Mouse (Mus musculus): ENCODE results near the gene Alpk1. TPM values are rescaled to one million over a fixed set of nuclear protein-coding genes. Genes with fewer than 3 reads are reported as not detected.
A peak's percentile ranks its signal among the peaks of the same experiment; 100 is the strongest.

Alpk1 gene
- polyA plus RNA-seq, 1 experiment from 2014 or later = 1.2 TPM

DNA sequence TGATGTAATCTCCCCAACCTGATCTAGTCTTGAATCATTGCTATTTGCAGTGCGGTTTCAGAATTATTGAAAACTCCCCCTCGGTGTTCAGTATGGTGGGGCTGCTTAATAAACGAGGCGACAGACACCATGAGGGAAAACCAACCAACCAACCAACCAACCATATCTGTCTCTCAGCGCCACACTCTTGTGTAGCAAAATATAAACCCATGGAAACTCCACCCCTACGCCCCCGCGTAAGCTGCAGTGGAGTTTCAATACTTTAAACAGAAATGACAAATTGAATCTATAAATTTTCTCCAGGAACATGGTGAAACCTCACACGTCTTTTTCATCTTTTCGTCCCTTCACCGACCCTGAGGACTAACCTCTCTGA, 75.2 kb downstream of the Alpk1 start:
- Histone ChIP-seq H3K4me1 (replicated peaks; ENCODE audit: control insufficient read depth, insufficient read depth, low read length) (peaks cover 6% of the 10 kb centered on the region; the same call in 1 of the 2 replicates), H3K4me3 (ENCODE audit: low read depth, low read length) (no peak overlapping the region), H3K4me2 (replicated peaks; ENCODE audit: low read depth, low read length) (peak overlapping the region; percentile 44), H3K9me3 (ENCODE audit: control insufficient read depth, low read length) (no peaks in the 10 kb centered on the region), H3K27me3 (ENCODE audit: control insufficient read depth, insufficient read depth, low read length) (0 out of 2 replicates have a peak, but pooled peaks cover 2% of the 10 kb centered on the region), H3K9ac (ENCODE audit: low read depth, low read length) (no peak overlapping the region), H3K36me3 (ENCODE audit: control insufficient read depth, insufficient read depth, low read length) (no peaks in the 10 kb centered on the region), H3K27ac (ENCODE audit: low read depth, low read length) (no peak overlapping the region)
- WGBS = 66% methylated on average over 11 of the region's 11 CpGs
- ATAC-seq (ENCODE audit: low FRiP score) (no peak; the same call in 1 of the 2 replicates), DNase-seq (ENCODE audit: low spot score) (no peak)

DNA sequence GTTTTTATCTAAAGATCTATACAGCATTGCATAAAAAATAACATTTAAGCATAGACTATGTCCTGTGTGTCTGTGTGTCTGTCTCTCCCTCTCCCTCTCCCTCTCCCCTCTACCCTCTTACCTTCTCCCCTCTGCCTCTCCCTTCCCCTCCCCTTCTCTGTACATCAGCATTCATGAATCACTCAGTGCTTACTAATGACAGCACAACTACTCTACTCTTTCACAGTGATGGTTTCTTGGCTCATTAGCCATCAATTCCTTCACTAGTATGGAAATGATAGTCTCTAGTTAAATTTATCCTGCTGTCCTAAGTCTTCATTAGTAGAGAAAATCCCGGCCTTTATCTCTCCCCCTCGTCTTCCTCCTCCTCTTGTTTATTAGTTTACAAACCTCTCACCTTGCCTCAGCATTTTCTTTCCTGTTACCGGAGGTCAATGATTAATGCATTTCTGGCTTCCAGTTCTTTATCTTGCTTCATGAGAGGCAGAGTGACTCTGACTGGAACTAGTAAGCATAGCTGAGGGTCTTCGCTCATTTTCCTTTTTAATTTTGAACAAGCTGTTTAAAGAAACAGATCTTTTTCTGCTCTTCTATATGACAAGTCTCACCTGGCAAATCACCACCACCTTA, 79.0 kb downstream of the Alpk1 start:
- H3K9me3 ChIP-seq (ENCODE audit: control insufficient read depth, low read length) = no peaks in the 10 kb centered on the region
- 0 out of 2 replicates have a peak, but pooled peaks cover 3% of the 10 kb centered on the region for H3K4me1 ChIP-seq (replicated peaks; ENCODE audit: control insufficient read depth, insufficient read depth, low read length)
- peaks cover 9% of the 10 kb centered on the region; the same call in 1 of the 2 replicates for H3K27me3 ChIP-seq (ENCODE audit: control insufficient read depth, insufficient read depth, low read length)
- H3K4me3 ChIP-seq (ENCODE audit: low read depth, low read length) = no peak overlapping the region
- ATAC-seq (ENCODE audit: low FRiP score) (no peak), DNase-seq (ENCODE audit: low spot score) (no peak)
- 70% methylated on average over 4 of the region's 4 CpGs for whole genome bisulfite sequencing
- H3K4me2 ChIP-seq (replicated peaks; ENCODE audit: low read depth, low read length) = no peak overlapping the region
- no peak overlapping the region for H3K27ac ChIP-seq (ENCODE audit: low read depth, low read length)
- H3K36me3 ChIP-seq (ENCODE audit: control insufficient read depth, insufficient read depth, low read length) = no peaks in the 10 kb centered on the region
- H3K9ac ChIP-seq (ENCODE audit: low read depth, low read length) = no peak overlapping the region

DNA sequence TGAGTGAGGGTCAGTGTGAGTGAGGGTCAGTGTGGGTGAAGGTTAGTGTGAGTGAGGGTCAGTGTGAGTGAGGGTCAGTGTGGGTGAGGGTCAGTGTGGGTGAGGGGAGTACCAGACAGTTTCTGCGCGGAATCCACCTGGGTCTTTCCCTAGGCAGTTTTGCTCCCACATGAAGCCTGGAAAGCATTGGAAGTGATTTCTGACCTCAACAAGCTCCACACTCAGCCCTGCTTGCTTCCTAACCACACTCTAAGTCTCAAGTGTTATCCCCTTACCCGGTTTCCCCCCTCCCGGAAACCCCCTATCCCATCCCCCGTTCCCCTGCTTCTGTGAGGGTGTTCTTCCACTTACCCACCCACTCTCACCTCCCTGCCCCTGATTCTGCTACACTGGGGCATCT, 81.7 kb downstream of the Alpk1 start:
- Histone ChIP-seq H3K27ac (ENCODE audit: low read depth, low read length) (no peak overlapping the region), H3K9ac (ENCODE audit: low read depth, low read length) (no peak overlapping the region), H3K27me3 (ENCODE audit: control insufficient read depth, insufficient read depth, low read length) (peaks cover 20% of the 10 kb centered on the region), H3K9me3 (ENCODE audit: control insufficient read depth, low read length) (no peaks in the 10 kb centered on the region), H3K4me2 (replicated peaks; ENCODE audit: low read depth, low read length) (no peak overlapping the region), H3K36me3 (ENCODE audit: control insufficient read depth, insufficient read depth, low read length) (no peaks in the 10 kb centered on the region), H3K4me1 (replicated peaks; ENCODE audit: control insufficient read depth, insufficient read depth, low read length) (peaks cover 6% of the 10 kb centered on the region), H3K4me3 (ENCODE audit: low read depth, low read length) (no peak overlapping the region)
- ATAC-seq (ENCODE audit: low FRiP score) = no peak
- DNase-seq (ENCODE audit: low spot score) = no peak
- WGBS = 85% methylated on average over 5 of the region's 5 CpGs

DNA sequence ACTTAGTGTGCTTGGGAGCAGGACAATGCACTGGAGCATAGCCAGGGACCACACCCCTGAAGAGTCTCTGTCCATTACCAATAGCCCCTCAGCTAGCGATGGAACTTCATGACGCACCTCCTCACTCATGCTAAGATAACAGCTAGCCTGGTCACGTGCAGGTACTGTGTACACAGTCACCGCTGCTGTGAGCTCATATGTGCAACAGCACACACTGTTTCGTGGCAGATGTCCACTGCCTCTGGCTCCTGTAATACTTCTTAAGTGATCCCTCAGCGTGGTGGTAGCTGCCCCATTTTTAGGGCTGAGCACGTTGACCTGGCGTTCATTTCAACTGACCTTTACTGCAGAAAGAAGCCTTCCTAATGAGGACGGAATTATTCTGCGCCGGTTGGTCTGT, 83.8 kb downstream of the Alpk1 start:
- Histone ChIP-seq H3K4me3 (ENCODE audit: low read depth, low read length) (no peak overlapping the region), H3K36me3 (ENCODE audit: control insufficient read depth, insufficient read depth, low read length) (no peaks in the 10 kb centered on the region), H3K9ac (ENCODE audit: low read depth, low read length) (no peak overlapping the region), H3K27ac (ENCODE audit: low read depth, low read length) (no peak overlapping the region), H3K9me3 (ENCODE audit: control insufficient read depth, low read length) (no peaks in the 10 kb centered on the region), H3K4me2 (replicated peaks; ENCODE audit: low read depth, low read length) (no peak overlapping the region), H3K4me1 (replicated peaks; ENCODE audit: control insufficient read depth, insufficient read depth, low read length) (peaks cover 6% of the 10 kb centered on the region), H3K27me3 (ENCODE audit: control insufficient read depth, insufficient read depth, low read length) (peaks cover 18% of the 10 kb centered on the region)
- WGBS = 78% methylated on average over 11 of the region's 11 CpGs
- no peak for DNase-seq (ENCODE audit: low spot score)
- ATAC-seq (ENCODE audit: low FRiP score) = peak; percentile 23; the same call in 1 of the 2 replicates

DNA sequence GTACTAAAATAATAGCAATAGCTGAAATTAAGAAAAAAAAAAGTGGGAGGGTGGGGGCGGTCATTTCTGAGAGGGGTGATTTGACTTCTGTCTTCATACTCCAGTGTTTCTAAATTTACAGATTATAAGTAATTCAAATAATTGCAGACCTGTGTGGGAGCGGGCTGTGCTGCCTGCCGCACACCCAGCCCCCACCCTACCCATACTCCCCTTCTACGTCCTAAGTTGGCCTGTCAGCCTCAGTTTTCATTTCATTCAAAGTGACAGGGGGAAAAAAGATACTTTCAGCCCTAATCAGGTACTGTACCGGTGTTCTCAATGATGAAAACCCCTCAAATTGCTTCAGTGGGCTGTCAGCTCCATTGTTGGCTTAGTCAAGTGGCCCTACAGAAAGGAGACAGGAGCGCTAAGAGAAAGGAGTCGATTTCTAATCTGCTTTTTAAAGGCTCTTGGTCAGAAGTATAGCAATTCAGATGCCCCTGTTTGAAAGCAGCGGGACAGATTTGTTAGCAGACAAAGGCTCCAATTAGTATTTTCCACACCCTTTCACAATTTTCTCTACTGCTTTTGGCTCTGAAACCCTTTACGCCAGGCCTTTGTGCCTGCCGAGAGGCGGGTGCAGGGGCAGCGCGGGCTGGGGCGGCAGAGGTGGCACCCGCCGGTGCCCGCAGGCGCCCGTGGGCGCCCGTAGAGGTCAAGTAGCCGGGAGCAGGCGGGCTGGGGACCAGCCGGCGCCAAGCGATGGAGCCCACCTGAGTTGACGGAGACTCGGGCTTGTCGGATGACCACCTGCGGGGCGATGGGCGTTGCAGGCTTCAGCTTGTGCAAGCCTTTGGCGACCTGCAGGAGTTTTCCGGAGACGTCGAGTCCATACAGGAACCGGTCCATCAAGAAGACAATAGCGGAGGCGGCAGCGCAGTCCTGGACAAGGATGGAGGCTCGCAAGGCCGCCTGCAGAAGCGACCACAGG, 85.2 kb downstream of the Alpk1 start:
- Histone ChIP-seq H3K27ac (ENCODE audit: low read depth, low read length) (no peak overlapping the region), H3K9ac (ENCODE audit: low read depth, low read length) (peak overlapping the region; percentile 59), H3K9me3 (ENCODE audit: control insufficient read depth, low read length) (no peaks in the 10 kb centered on the region), H3K27me3 (ENCODE audit: control insufficient read depth, insufficient read depth, low read length) (peaks cover 18% of the 10 kb centered on the region), H3K4me2 (replicated peaks; ENCODE audit: low read depth, low read length) (peak overlapping the region; percentile 81), H3K4me3 (ENCODE audit: low read depth, low read length) (peak overlapping the region; percentile 31), H3K4me1 (replicated peaks; ENCODE audit: control insufficient read depth, insufficient read depth, low read length) (peaks cover 6% of the 10 kb centered on the region), H3K36me3 (ENCODE audit: control insufficient read depth, insufficient read depth, low read length) (no peaks in the 10 kb centered on the region)
- peak; percentile 54 for DNase-seq (ENCODE audit: low spot score)
- WGBS = 7% methylated on average over 43 of the region's 43 CpGs
- ATAC-seq (ENCODE audit: low FRiP score) = peak; percentile 41; the same call in 1 of the 2 replicates

GRCm38 (mm10) chr3:127691230-127691629, 89.1 kb downstream of the Alpk1 start:
- Histone ChIP-seq H3K4me3 (ENCODE audit: low read depth, low read length) (no peak overlapping the region), H3K9ac (ENCODE audit: low read depth, low read length) (no peak overlapping the region), H3K9me3 (ENCODE audit: control insufficient read depth, low read length) (no peaks in the 10 kb centered on the region), H3K4me2 (replicated peaks; ENCODE audit: low read depth, low read length) (no peak overlapping the region), H3K27me3 (ENCODE audit: control insufficient read depth, insufficient read depth, low read length) (peaks cover 11% of the 10 kb centered on the region), H3K27ac (ENCODE audit: low read depth, low read length) (no peak overlapping the region), H3K36me3 (ENCODE audit: control insufficient read depth, insufficient read depth, low read length) (no peaks in the 10 kb centered on the region), H3K4me1 (replicated peaks; ENCODE audit: control insufficient read depth, insufficient read depth, low read length) (peaks cover 6% of the 10 kb centered on the region)
- DNase-seq (ENCODE audit: low spot score) (no peak), ATAC-seq (ENCODE audit: low FRiP score) (no peak)
- WGBS = 71% methylated on average over 4 of the region's 4 CpGs

DNA sequence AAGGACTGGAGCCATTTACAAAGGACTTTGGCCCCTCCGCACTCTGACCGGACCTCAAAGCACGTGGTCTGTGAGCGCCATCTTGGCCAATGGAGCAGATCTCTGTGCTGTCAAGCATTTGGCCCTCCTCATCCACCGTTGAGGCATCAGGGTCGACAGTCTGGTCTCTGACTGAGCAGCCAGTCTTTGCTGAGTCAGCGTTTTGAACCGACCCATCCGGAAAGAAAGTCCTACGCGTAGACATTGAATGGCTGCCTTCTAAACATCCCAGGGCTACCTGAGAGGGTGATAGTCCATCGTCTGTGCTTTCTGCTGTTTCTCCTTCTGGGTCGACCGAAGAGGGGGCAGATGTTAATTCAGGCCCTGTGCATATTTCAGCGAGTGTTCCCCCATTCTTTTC, 100.6 kb downstream of the Alpk1 start:
- H3K27ac ChIP-seq (ENCODE audit: low read depth, low read length) = no peak overlapping the region
- H3K4me3 ChIP-seq (ENCODE audit: low read depth, low read length) = no peak overlapping the region
- no peak overlapping the region for H3K9ac ChIP-seq (ENCODE audit: low read depth, low read length)
- H3K4me2 ChIP-seq (replicated peaks; ENCODE audit: low read depth, low read length) = no peak overlapping the region
- no peaks in the 10 kb centered on the region for H3K4me1 ChIP-seq (replicated peaks; ENCODE audit: control insufficient read depth, insufficient read depth, low read length)
- no peaks in the 10 kb centered on the region for H3K36me3 ChIP-seq (ENCODE audit: control insufficient read depth, insufficient read depth, low read length)
- no peak for DNase-seq (ENCODE audit: low spot score)
- H3K27me3 ChIP-seq (ENCODE audit: control insufficient read depth, insufficient read depth, low read length) = no peaks in the 10 kb centered on the region
- no peak for ATAC-seq (ENCODE audit: low FRiP score)
- no peaks in the 10 kb centered on the region for H3K9me3 ChIP-seq (ENCODE audit: control insufficient read depth, low read length)
- 90% methylated on average over 15 of the region's 15 CpGs for WGBS

- Histone ChIP-seq H3K27me3 (ENCODE audit: control insufficient read depth, insufficient read depth, low read length) (no peaks in the 10 kb centered on the region), H3K36me3 (ENCODE audit: control insufficient read depth, insufficient read depth, low read length) (no peaks in the 10 kb centered on the region), H3K9me3 (ENCODE audit: control insufficient read depth, low read length) (no peaks in the 10 kb centered on the region), H3K4me2 (replicated peaks; ENCODE audit: low read depth, low read length) (peak overlapping the region; percentile 11; the same call in 1 of the 2 replicates), H3K4me3 (ENCODE audit: low read depth, low read length) (no peak overlapping the region), H3K4me1 (replicated peaks; ENCODE audit: control insufficient read depth, insufficient read depth, low read length) (0 out of 2 replicates have a peak, but pooled peaks cover 4% of the 10 kb centered on the region), H3K9ac (ENCODE audit: low read depth, low read length) (peak overlapping the region; percentile 27; the same call in 1 of the 2 replicates), H3K27ac (ENCODE audit: low read depth, low read length) (peak overlapping the region; percentile 71)
- DNase-seq (ENCODE audit: low spot score) (peak; percentile 57), ATAC-seq (ENCODE audit: low FRiP score) (peak; percentile 78)
- WGBS = 38% methylated on average over 22 of the region's 22 CpGs
Observed at GRCm38 (mm10) chr3:127661646-127662531, 118.4 kb downstream of the Alpk1 start.
